ENCODE assay signal across 21 mouse cellular contexts in the genomic region with DNA sequence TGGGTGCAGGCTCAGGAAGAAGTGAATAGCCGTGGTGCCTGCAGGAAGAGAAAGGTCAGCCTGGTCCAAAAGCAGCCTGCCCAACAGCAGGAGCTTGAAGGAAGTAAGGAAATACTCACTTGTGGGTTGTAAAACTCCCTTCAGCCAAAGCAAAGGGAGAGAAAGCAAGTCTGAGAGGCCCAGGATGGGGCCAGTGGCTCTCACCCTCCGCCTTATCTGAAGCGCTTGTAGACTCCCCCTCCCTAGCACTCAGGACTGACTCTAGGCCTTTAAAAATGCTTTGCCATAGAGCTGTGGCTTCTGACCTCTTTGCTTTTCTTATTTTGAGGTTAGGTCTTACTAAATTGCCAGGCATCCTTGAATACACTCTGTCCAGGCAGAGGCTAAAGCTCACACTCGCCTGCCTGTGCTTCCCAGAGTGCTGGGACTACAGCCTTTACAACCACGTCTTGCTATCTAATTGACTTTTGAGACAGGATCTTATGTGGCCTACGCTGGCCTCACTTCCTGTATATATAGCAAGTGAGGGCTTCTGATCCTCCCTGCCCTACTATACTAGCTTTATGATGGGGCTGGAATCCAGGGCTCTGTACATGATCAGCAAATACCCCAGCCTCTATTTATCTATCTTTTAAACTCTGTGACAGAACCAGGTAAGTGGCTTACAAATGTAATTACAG. TPM values are rescaled to one million over a fixed set of nuclear protein-coding genes. Genes with fewer than 3 reads are reported as not detected.
DNase-seq lines count a peak whose midpoint lies in the region; ATAC-seq and TF ChIP-seq lines count a peak whose summit lies in the region.
"Had no signal": no experiment of that assay in that cellular context is flagged by ENCODE, and none has a peak within 500 bp of the region (broad histone marks: within the 10 kb centered on the region; RNA-seq: fewer than 3 reads in every experiment).

No protein-coding gene starts in this region.

- H3K9me3 ChIP-seq in embryonic facial prominence, embryonic 13.5 days: no peaks in the 10 kb centered on the region
- H3K9me3 ChIP-seq in embryonic facial prominence, embryonic 10.5 days: no peaks in the 10 kb centered on the region
- H3K9me3 ChIP-seq in heart, embryonic 16.5 days (replicated peaks; ENCODE audit: control insufficient read depth, low read length): no peaks in the 10 kb centered on the region
- H3K9me3 ChIP-seq in intestine, embryonic 14.5 days (ENCODE audit: control insufficient read depth, low read length): no peaks in the 10 kb centered on the region
- no peaks in the 10 kb centered on the region for H3K9me3 ChIP-seq in liver, embryonic 14.5 days (ENCODE audit: control insufficient read depth, low read length)
- no peaks in the 10 kb centered on the region for H3K9me3 ChIP-seq in hindbrain, embryonic 11.5 days (ENCODE audit: control insufficient read depth, low read length)
- H3K9me3 ChIP-seq: embryonic facial prominence, embryonic 12.5 days; forebrain, embryonic 10.5 days had no signal

- no peak for ATAC-seq in embryonic facial prominence, embryonic 13.5 days (ENCODE audit: insufficient number of reproducible peaks, insufficient read depth, low FRiP score, low TSS enrichment, low read depth)
- ATAC-seq in heart, embryonic 16.5 days (replicated peaks; ENCODE audit: extremely low read depth, insufficient read depth, low FRiP score): no peak
- ATAC-seq in intestine, embryonic 14.5 days (replicated peaks; ENCODE audit: low FRiP score, low TSS enrichment, low read depth): no peak
- ATAC-seq in liver, embryonic 14.5 days (ENCODE audit: insufficient read depth): peak; percentile 69
- ATAC-seq in hindbrain, embryonic 11.5 days (ENCODE audit: low FRiP score): no peak
- ATAC-seq: CD4-positive, CD25-positive, alpha-beta regulatory T cell, adult 4 months had no signal

- no peak for TF ChIP-seq EP300 in liver, embryonic 14.5 days (IDR thresholded peaks at IDR 0.05; ENCODE audit: low read depth)

- DNase-seq in embryonic facial prominence, embryonic 10.5 days (ENCODE audit: low spot score): no peak
- DNase-seq in heart, postnatal 10 days: no peak
- DNase-seq in intestine, embryonic 14.5 days (ENCODE audit: low spot score): peak; percentile 58
- DNase-seq in liver, embryonic 14.5 days (ENCODE audit: low read depth in 3 of 3, low spot score in 3 of 3): no peak
- DNase-seq in Muller cell, postnatal 12 days (ENCODE audit: inconsistent ontology term): no peak
- DNase-seq in hindbrain, embryonic 11.5 days (ENCODE audit: low spot score): no peak
- DNase-seq: adrenal gland, postnatal 10 days; cerebellum, adult 8-10 months; gastrocnemius, postnatal 10 days; heart, postnatal 36 days; layer of hippocampus, postnatal 36 days; lung, adult 2 months; lung, postnatal 36 days; right cerebral cortex, postnatal 25 days; thymus, postnatal 4 days had no signal

- no peak overlapping the region for H3K4me3 ChIP-seq in embryonic facial prominence, embryonic 13.5 days
- H3K4me3 ChIP-seq in embryonic facial prominence, embryonic 10.5 days: no peak overlapping the region
- no peak overlapping the region for H3K4me3 ChIP-seq in heart, embryonic 16.5 days (ENCODE audit: low read length)
- no peak overlapping the region for H3K4me3 ChIP-seq in intestine, embryonic 14.5 days (ENCODE audit: low read depth, low read length)
- H3K4me3 ChIP-seq in liver, embryonic 14.5 days (ENCODE audit: insufficient read depth in 1 of 2, low read depth in 2 of 2, low read length in 2 of 2): no peak overlapping the region
- H3K4me3 ChIP-seq in hindbrain, embryonic 11.5 days (ENCODE audit: low read depth, low read length): no peak overlapping the region
- H3K4me3 ChIP-seq: embryonic facial prominence, embryonic 12.5 days; forebrain, embryonic 10.5 days had no signal

- WGBS in embryonic facial prominence, embryonic 13.5 days: 83% methylated on average over 6 of the region's 6 CpGs
- 84% methylated on average over 6 of the region's 6 CpGs for WGBS in embryonic facial prominence, embryonic 10.5 days
- 42% methylated on average over 6 of the region's 6 CpGs for WGBS in heart, embryonic 16.5 days
- WGBS in intestine, embryonic 14.5 days: 49% methylated on average over 6 of the region's 6 CpGs
- 23% methylated on average over 6 of the region's 6 CpGs for WGBS in liver, embryonic 14.5 days (ENCODE audit: insufficient replicate concordance)
- WGBS in hindbrain, embryonic 11.5 days: 84% methylated on average over 6 of the region's 6 CpGs

- H3K9ac ChIP-seq in embryonic facial prominence, embryonic 13.5 days: peak overlapping the region; percentile 27; the same call in 1 of the 2 replicates
- H3K9ac ChIP-seq in heart, embryonic 16.5 days (ENCODE audit: low read length): peak overlapping the region; percentile 41; the same call in 1 of the 2 replicates
- H3K9ac ChIP-seq in intestine, embryonic 14.5 days (ENCODE audit: low read length): no peak overlapping the region
- H3K9ac ChIP-seq in liver, embryonic 14.5 days (replicated peaks): peak overlapping the region; percentile 23; the same call in 1 of the 2 replicates
- no peak overlapping the region for H3K9ac ChIP-seq in hindbrain, embryonic 11.5 days (ENCODE audit: low read depth, low read length)
- H3K9ac ChIP-seq: embryonic facial prominence, embryonic 12.5 days had no signal

- TF ChIP-seq CTCF in liver, embryonic 14.5 days (IDR thresholded peaks at IDR 0.05; ENCODE audit: low read depth): no peak

- no peaks in the 10 kb centered on the region for H3K4me1 ChIP-seq in embryonic facial prominence, embryonic 13.5 days
- no peaks in the 10 kb centered on the region for H3K4me1 ChIP-seq in embryonic facial prominence, embryonic 10.5 days
- H3K4me1 ChIP-seq in heart, embryonic 16.5 days (ENCODE audit: control insufficient read depth, insufficient read depth, low read length): peaks cover 11% of the 10 kb centered on the region
- no peaks in the 10 kb centered on the region for H3K4me1 ChIP-seq in intestine, embryonic 14.5 days (replicated peaks; ENCODE audit: control insufficient read depth, insufficient read depth, low read length)
- peaks cover 10 to 16% of the 10 kb centered on the region in 2 experiments for H3K4me1 ChIP-seq in liver, embryonic 14.5 days (replicated peaks; ENCODE audit: control insufficient read depth in 2 of 2, insufficient read depth in 2 of 2, low read length in 1 of 2)
- H3K4me1 ChIP-seq in hindbrain, embryonic 11.5 days (replicated peaks; ENCODE audit: control insufficient read depth, insufficient read depth, low read length): no peaks in the 10 kb centered on the region
- H3K4me1 ChIP-seq: embryonic facial prominence, embryonic 12.5 days; forebrain, embryonic 10.5 days had no signal

- H3K36me3 ChIP-seq in embryonic facial prominence, embryonic 13.5 days: peaks cover 93% of the 10 kb centered on the region
- H3K36me3 ChIP-seq in embryonic facial prominence, embryonic 10.5 days (replicated peaks): peaks cover 100% of the 10 kb centered on the region
- H3K36me3 ChIP-seq in heart, embryonic 16.5 days (ENCODE audit: control insufficient read depth, insufficient read depth): peaks cover 75% of the 10 kb centered on the region
- H3K36me3 ChIP-seq in intestine, embryonic 14.5 days (ENCODE audit: control insufficient read depth, insufficient read depth, low read length): peaks cover 96% of the 10 kb centered on the region
- peaks cover 82% of the 10 kb centered on the region for H3K36me3 ChIP-seq in liver, embryonic 14.5 days (replicated peaks; ENCODE audit: control insufficient read depth, insufficient read depth, low read depth)
- peaks cover 7% of the 10 kb centered on the region; the same call in 1 of the 2 replicates for H3K36me3 ChIP-seq in hindbrain, embryonic 11.5 days (ENCODE audit: control insufficient read depth, insufficient read depth, low read length)

- H3K27ac ChIP-seq in embryonic facial prominence, embryonic 13.5 days: no peak overlapping the region
- no peak overlapping the region for H3K27ac ChIP-seq in embryonic facial prominence, embryonic 10.5 days (replicated peaks)
- H3K27ac ChIP-seq in heart, embryonic 16.5 days (ENCODE audit: low read length): peak overlapping the region; percentile 48
- 0 out of 2 replicates have a peak overlapping the region, but pooled peaks have one; percentile 7 for H3K27ac ChIP-seq in intestine, embryonic 14.5 days (ENCODE audit: low read depth)
- H3K27ac ChIP-seq in liver, embryonic 14.5 days: peak overlapping the region; percentile 45
- H3K27ac ChIP-seq in hindbrain, embryonic 11.5 days (ENCODE audit: low read depth, low read length): no peak overlapping the region
- H3K27ac ChIP-seq: embryonic facial prominence, embryonic 12.5 days; forebrain, embryonic 10.5 days had no signal

- H3K4me2 ChIP-seq in embryonic facial prominence, embryonic 13.5 days: no peak overlapping the region
- no peak overlapping the region for H3K4me2 ChIP-seq in heart, embryonic 16.5 days (ENCODE audit: low read depth, low read length)
- H3K4me2 ChIP-seq in intestine, embryonic 14.5 days (ENCODE audit: low read length): no peak overlapping the region
- peak overlapping the region; percentile 54 for H3K4me2 ChIP-seq in liver, embryonic 14.5 days (ENCODE audit: low read depth)
- no peak overlapping the region for H3K4me2 ChIP-seq in hindbrain, embryonic 11.5 days (replicated peaks; ENCODE audit: low read depth, low read length)
- H3K4me2 ChIP-seq: embryonic facial prominence, embryonic 12.5 days; midbrain, embryonic 11.5 days had no signal

- intact Hi-C loops in heart, postnatal 10 days (cut with DNase I): loop anchor here (2.0 kb wide), 1 partner anchor 15 kb away; no protein-coding TSS in a partner anchor

- H3K27me3 ChIP-seq in embryonic facial prominence, embryonic 13.5 days: no peaks in the 10 kb centered on the region
- H3K27me3 ChIP-seq in embryonic facial prominence, embryonic 10.5 days (replicated peaks; ENCODE audit: low read depth, poor library complexity, severe bottlenecking): no peaks in the 10 kb centered on the region
- H3K27me3 ChIP-seq in heart, embryonic 16.5 days (ENCODE audit: control insufficient read depth, insufficient read depth, low read length): no peaks in the 10 kb centered on the region
- H3K27me3 ChIP-seq in intestine, embryonic 14.5 days (replicated peaks; ENCODE audit: control insufficient read depth, insufficient read depth, low read length): no peaks in the 10 kb centered on the region
- H3K27me3 ChIP-seq in liver, embryonic 14.5 days (ENCODE audit: control insufficient read depth, insufficient read depth, low read length): no peaks in the 10 kb centered on the region
- H3K27me3 ChIP-seq in hindbrain, embryonic 11.5 days (ENCODE audit: control insufficient read depth, insufficient read depth, low read length): no peaks in the 10 kb centered on the region
- H3K27me3 ChIP-seq: embryonic facial prominence, embryonic 12.5 days had no signal

RNA-seq across cellular contexts. Expression of a gene that starts 8.6 kb away (rescaled TPM):
- polyA plus RNA-seq in embryonic facial prominence, embryonic 13.5 days (2015; fragmentation: Nextera tagmentation; extraction: Ambion mirVana): 27.5 and 28.5 TPM in 2 replicates
- 24.4 and 25.6 TPM in 2 replicates for polyA plus RNA-seq in embryonic facial prominence, embryonic 10.5 days (2016; fragmentation: Nextera tagmentation; extraction: Ambion mirVana)
- 16.2 and 17.2 TPM in 2 replicates for polyA plus RNA-seq in heart, embryonic 16.5 days (2015; fragmentation: Nextera tagmentation; extraction: Ambion mirVana)
- 10 to 100 TPM; 15.5 to 18.3 TPM for total RNA-seq in heart, postnatal 10 days (2021)
- 29.2 and 29.6 TPM in 2 replicates for polyA plus RNA-seq in intestine, embryonic 14.5 days (2014; fragmentation: Nextera tagmentation; extraction: Ambion mirVana)
- 22.8 and 22.9 TPM in 2 replicates for polyA plus RNA-seq in liver, embryonic 14.5 days (2012; rRNA removed)
- 13.2 and 15.9 TPM in 2 replicates for polyA plus RNA-seq in liver, embryonic 14.5 days (2014; fragmentation: Nextera tagmentation; extraction: Ambion mirVana)
- polyA plus RNA-seq in hindbrain, embryonic 11.5 days (2014; fragmentation: Nextera tagmentation; extraction: Ambion mirVana): 20.2 and 21.0 TPM in 2 replicates

RNA-seq across cellular contexts. Expression of a gene that starts 18.4 kb away (rescaled TPM):
- 45.1 and 49.6 TPM in 2 replicates for polyA plus RNA-seq in embryonic facial prominence, embryonic 13.5 days (2015; fragmentation: Nextera tagmentation; extraction: Ambion mirVana)
- polyA plus RNA-seq in embryonic facial prominence, embryonic 10.5 days (2016; fragmentation: Nextera tagmentation; extraction: Ambion mirVana): 34.2 and 36.3 TPM in 2 replicates
- 22.3 and 24.1 TPM in 2 replicates for polyA plus RNA-seq in heart, embryonic 16.5 days (2015; fragmentation: Nextera tagmentation; extraction: Ambion mirVana)
- 10 to 100 TPM; 68.7 to 71.7 TPM for total RNA-seq in heart, postnatal 10 days (2021)
- polyA plus RNA-seq in intestine, embryonic 14.5 days (2014; fragmentation: Nextera tagmentation; extraction: Ambion mirVana): 30.3 and 35.9 TPM in 2 replicates
- polyA plus RNA-seq in liver, embryonic 14.5 days (2012; rRNA removed): 16.8 and 20.8 TPM in 2 replicates
- 3.1 and 4.0 TPM in 2 replicates for polyA plus RNA-seq in liver, embryonic 14.5 days (2014; fragmentation: Nextera tagmentation; extraction: Ambion mirVana)
- polyA plus RNA-seq in hindbrain, embryonic 11.5 days (2014; fragmentation: Nextera tagmentation; extraction: Ambion mirVana): 25.2 and 32.7 TPM in 2 replicates

RNA-seq across cellular contexts. Expression of a gene that starts 23.0 kb away (rescaled TPM):
- 193 and 219 TPM in 2 replicates for polyA plus RNA-seq in embryonic facial prominence, embryonic 13.5 days (2015; fragmentation: Nextera tagmentation; extraction: Ambion mirVana)
- polyA plus RNA-seq in embryonic facial prominence, embryonic 10.5 days (2016; fragmentation: Nextera tagmentation; extraction: Ambion mirVana): 253 and 263 TPM in 2 replicates
- polyA plus RNA-seq in heart, embryonic 16.5 days (2015; fragmentation: Nextera tagmentation; extraction: Ambion mirVana): 175 and 177 TPM in 2 replicates
- 10 to 100 TPM; 83.7 to 91.9 TPM for total RNA-seq in heart, postnatal 10 days (2021)
- 231 and 234 TPM in 2 replicates for polyA plus RNA-seq in intestine, embryonic 14.5 days (2014; fragmentation: Nextera tagmentation; extraction: Ambion mirVana)
- polyA plus RNA-seq in liver, embryonic 14.5 days (2012; rRNA removed): 49.6 and 58.8 TPM in 2 replicates
- 127 and 138 TPM in 2 replicates for polyA plus RNA-seq in liver, embryonic 14.5 days (2014; fragmentation: Nextera tagmentation; extraction: Ambion mirVana)
- polyA plus RNA-seq in hindbrain, embryonic 11.5 days (2014; fragmentation: Nextera tagmentation; extraction: Ambion mirVana): 210 and 223 TPM in 2 replicates

RNA-seq across cellular contexts. Expression of a gene that starts 31.0 kb away (rescaled TPM):
- polyA plus RNA-seq in embryonic facial prominence, embryonic 13.5 days (2015; fragmentation: Nextera tagmentation; extraction: Ambion mirVana): 25.1 and 26.2 TPM in 2 replicates
- polyA plus RNA-seq in embryonic facial prominence, embryonic 10.5 days (2016; fragmentation: Nextera tagmentation; extraction: Ambion mirVana): 20.2 and 20.9 TPM in 2 replicates
- polyA plus RNA-seq in heart, embryonic 16.5 days (2015; fragmentation: Nextera tagmentation; extraction: Ambion mirVana): 20.5 and 20.6 TPM in 2 replicates
- total RNA-seq in heart, postnatal 10 days (2021): 10 to 100 TPM; 11.1 to 11.6 TPM
- 19.6 and 20.0 TPM in 2 replicates for polyA plus RNA-seq in intestine, embryonic 14.5 days (2014; fragmentation: Nextera tagmentation; extraction: Ambion mirVana)
- polyA plus RNA-seq in liver, embryonic 14.5 days (2012; rRNA removed): 2.8 and 3.3 TPM in 2 replicates
- 4.3 and 5.7 TPM in 2 replicates for polyA plus RNA-seq in liver, embryonic 14.5 days (2014; fragmentation: Nextera tagmentation; extraction: Ambion mirVana)
- 16.7 and 22.9 TPM in 2 replicates for polyA plus RNA-seq in hindbrain, embryonic 11.5 days (2014; fragmentation: Nextera tagmentation; extraction: Ambion mirVana)

RNA-seq across cellular contexts. Expression of a gene that starts 51.7 kb away (rescaled TPM):
- polyA plus RNA-seq in embryonic facial prominence, embryonic 13.5 days (2015; fragmentation: Nextera tagmentation; extraction: Ambion mirVana): 90.7 and 93.3 TPM in 2 replicates
- polyA plus RNA-seq in embryonic facial prominence, embryonic 10.5 days (2016; fragmentation: Nextera tagmentation; extraction: Ambion mirVana): 117 and 120 TPM in 2 replicates
- 73.2 and 76.2 TPM in 2 replicates for polyA plus RNA-seq in heart, embryonic 16.5 days (2015; fragmentation: Nextera tagmentation; extraction: Ambion mirVana)
- 100 to 1,000 TPM; 103 to 105 TPM for total RNA-seq in heart, postnatal 10 days (2021)
- 87.4 and 92.4 TPM in 2 replicates for polyA plus RNA-seq in intestine, embryonic 14.5 days (2014; fragmentation: Nextera tagmentation; extraction: Ambion mirVana)
- 36.4 and 37.1 TPM in 2 replicates for polyA plus RNA-seq in liver, embryonic 14.5 days (2012; rRNA removed)
- 28.4 and 33.8 TPM in 2 replicates for polyA plus RNA-seq in liver, embryonic 14.5 days (2014; fragmentation: Nextera tagmentation; extraction: Ambion mirVana)
- polyA plus RNA-seq in hindbrain, embryonic 11.5 days (2014; fragmentation: Nextera tagmentation; extraction: Ambion mirVana): 76.6 and 79.0 TPM in 2 replicates

Comparison
In these comparisons a context has a peak if more than half of its experiments do, and no peak if none do; other contexts are left out.
1. H3K27ac ChIP-seq: peak in heart, embryonic 16.5 days (single experiment), intestine, embryonic 14.5 days (single experiment) and liver, embryonic 14.5 days (single experiment); none in embryonic facial prominence, embryonic 13.5 days (single experiment), embryonic facial prominence, embryonic 10.5 days (single experiment) and hindbrain, embryonic 11.5 days (single experiment).
2. H3K9ac ChIP-seq: peak in embryonic facial prominence, embryonic 13.5 days (single experiment), heart, embryonic 16.5 days (single experiment) and liver, embryonic 14.5 days (single experiment); none in intestine, embryonic 14.5 days (single experiment) and hindbrain, embryonic 11.5 days (single experiment).